Mouse (Mus musculus): ENCODE data around the gene Prr36. TPM values are rescaled to one million over a fixed set of nuclear protein-coding genes. Genes with fewer than 3 reads are reported as not detected.
A peak's percentile ranks its signal among the peaks of the same experiment; 100 is the strongest.

Gene Prr36
- polyA plus RNA-seq, 1 experiment from 2014 or later = 1.3 TPM

DNA sequence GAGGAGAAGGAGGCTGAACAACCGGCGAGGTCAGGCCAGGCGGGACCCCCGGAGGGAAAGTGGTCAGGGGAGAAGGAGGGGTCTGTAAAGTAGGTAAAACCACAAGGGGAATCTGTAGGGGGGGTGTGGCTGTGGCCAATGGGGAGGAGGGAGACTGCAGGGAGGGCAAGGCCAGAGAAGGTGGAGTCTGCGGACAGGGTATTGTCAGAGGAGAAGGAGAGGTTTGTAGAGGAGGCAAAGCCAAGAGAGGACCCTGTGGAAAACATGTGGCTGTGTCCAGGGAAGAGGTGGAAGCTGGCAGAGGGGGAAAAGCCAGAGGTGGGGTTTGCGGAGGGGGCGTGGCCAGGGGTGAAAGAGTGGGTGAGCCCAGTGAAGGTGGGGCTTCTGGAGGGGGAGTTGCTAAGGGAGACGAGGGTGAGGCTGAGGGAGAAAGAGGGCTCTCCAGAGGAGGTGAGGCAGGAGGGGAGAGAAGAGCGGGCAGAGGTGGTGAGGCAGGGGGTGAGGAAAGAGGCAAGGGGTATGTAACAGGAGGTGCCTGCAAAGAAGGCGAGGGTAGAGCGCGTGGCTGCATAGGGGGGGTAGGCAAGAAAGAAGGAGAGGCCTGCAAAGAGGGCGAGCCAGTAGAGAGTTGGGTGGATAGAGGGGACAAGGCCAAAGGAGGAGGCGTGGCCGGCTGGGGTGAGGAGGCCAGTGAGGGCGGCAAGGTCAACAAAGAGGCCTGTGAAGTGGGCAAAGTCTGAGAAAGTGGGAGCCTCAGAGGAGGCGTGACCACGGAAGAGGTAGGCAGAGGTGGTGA is 3.9 kb downstream of the Prr36 start:
- peaks cover 4% of the 10 kb centered on the region; the same call in 1 of the 2 replicates for H3K9me3 ChIP-seq
- peaks cover 37% of the 10 kb centered on the region for H3K4me1 ChIP-seq
- 2% methylated on average over 18 of the region's 18 CpGs for WGBS
- H3K9ac ChIP-seq = peak overlapping the region; percentile 63
- H3K27me3 ChIP-seq = peaks cover 64% of the 10 kb centered on the region
- peak; percentile 69 for ATAC-seq (ENCODE audit: low FRiP score, low read depth)
- H3K4me3 ChIP-seq = peak overlapping the region; percentile 51
- peaks cover 15% of the 10 kb centered on the region for H3K36me3 ChIP-seq
- peak overlapping the region; percentile 44; the same call in 1 of the 2 replicates for H3K27ac ChIP-seq
- peak overlapping the region; percentile 95 for H3K4me2 ChIP-seq (replicated peaks)

DNA sequence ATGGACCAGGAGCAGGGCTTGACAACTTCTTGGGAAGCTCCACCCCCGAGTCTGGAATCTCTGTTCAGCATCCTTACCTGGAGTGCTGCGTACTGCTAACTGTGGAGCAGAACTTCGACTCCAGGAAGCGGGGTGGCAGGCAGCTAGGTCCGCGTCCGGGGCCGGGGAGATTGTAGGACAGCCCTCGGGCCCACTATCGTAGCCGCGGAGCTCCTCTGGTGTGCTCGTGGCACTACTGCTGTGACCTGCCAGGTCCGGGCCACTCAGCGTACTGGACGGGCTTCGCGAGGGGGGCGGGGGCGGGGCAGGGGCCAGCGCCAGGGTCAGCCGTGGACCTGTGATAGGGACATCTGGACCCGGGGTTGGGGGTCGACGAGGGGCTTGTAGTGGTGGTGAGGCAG is 4.5 kb downstream of the Prr36 start:
- Histone ChIP-seq H3K27me3 (peaks cover 63% of the 10 kb centered on the region), H3K36me3 (peaks cover 15% of the 10 kb centered on the region)
- ATAC-seq (ENCODE audit: low FRiP score, low read depth) = peak; percentile 29; the same call in 1 of the 2 replicates

DNA sequence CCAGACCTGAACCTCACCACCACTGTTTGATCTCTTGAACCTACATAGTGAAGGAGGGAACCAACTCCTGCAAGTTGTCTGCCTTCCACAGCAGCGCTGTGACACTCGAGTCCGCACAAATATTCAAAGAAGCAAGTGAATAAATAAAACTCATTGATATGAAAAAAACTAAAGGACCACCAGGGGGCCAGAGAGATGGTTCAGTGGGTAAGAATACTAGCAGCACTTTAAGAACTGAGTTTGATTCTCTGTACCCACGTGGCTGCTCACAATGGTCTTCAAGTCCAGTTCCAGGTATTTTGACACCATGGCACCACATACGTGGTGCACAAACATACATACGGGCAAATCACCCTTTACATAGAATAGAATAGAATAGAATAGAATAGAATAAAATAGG is 6.2 kb downstream of the Prr36 start:
- no peak overlapping the region for H3K4me3 ChIP-seq
- no peak overlapping the region for H3K9ac ChIP-seq
- peaks cover 62% of the 10 kb centered on the region for H3K27me3 ChIP-seq
- peaks cover 23% of the 10 kb centered on the region for H3K36me3 ChIP-seq
- WGBS = 82% methylated on average over 6 of the region's 6 CpGs
- peaks cover 34% of the 10 kb centered on the region for H3K4me1 ChIP-seq
- H3K27ac ChIP-seq = no peak overlapping the region
- no peak overlapping the region for H3K4me2 ChIP-seq (replicated peaks)
- no peak for ATAC-seq (ENCODE audit: low FRiP score, low read depth)
- H3K9me3 ChIP-seq = 0 out of 2 replicates have a peak, but pooled peaks cover 4% of the 10 kb centered on the region

More for the DNA sequence above, 4.5 kb downstream of the Prr36 start:
- H3K9me3 ChIP-seq = 0 out of 2 replicates have a peak, but pooled peaks cover 4% of the 10 kb centered on the region
- peak overlapping the region; percentile 63 for H3K9ac ChIP-seq
- no peak overlapping the region for H3K27ac ChIP-seq
- peaks cover 37% of the 10 kb centered on the region for H3K4me1 ChIP-seq
- 1% methylated on average over 25 of the region's 25 CpGs for WGBS
- H3K4me3 ChIP-seq = peak overlapping the region; percentile 51
- peak overlapping the region; percentile 95 for H3K4me2 ChIP-seq (replicated peaks)

DNA sequence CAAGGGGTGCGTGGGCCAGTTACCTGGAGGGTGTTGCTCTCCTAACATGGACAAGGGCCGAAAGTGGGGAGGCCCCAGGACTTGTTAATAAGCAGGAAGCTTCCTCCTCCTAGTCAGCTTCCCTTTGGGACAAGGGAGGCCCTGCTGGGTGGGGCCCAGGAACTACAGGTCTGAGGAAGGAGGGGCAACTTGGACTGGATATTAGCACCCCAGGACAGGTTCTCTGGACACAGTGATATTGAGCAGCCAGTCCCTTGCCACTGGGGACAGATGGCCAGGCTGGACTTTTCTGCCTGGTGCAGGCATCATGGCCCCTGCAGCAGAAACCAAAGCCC is 10.3 kb downstream of the Prr36 start:
- Histone ChIP-seq H3K27me3 (peaks cover 62% of the 10 kb centered on the region), H3K9ac (no peak overlapping the region), H3K36me3 (peaks cover 53% of the 10 kb centered on the region), H3K9me3 (0 out of 2 replicates have a peak, but pooled peaks cover 4% of the 10 kb centered on the region), H3K4me2 (replicated peaks) (peak overlapping the region; percentile 45; the same call in 1 of the 2 replicates), H3K4me1 (peaks cover 19% of the 10 kb centered on the region), H3K4me3 (no peak overlapping the region), H3K27ac (no peak overlapping the region)
- peak; percentile 10; the same call in 1 of the 2 replicates for ATAC-seq (ENCODE audit: low FRiP score, low read depth)
- 48% methylated on average over 2 of the region's 2 CpGs for WGBS

DNA sequence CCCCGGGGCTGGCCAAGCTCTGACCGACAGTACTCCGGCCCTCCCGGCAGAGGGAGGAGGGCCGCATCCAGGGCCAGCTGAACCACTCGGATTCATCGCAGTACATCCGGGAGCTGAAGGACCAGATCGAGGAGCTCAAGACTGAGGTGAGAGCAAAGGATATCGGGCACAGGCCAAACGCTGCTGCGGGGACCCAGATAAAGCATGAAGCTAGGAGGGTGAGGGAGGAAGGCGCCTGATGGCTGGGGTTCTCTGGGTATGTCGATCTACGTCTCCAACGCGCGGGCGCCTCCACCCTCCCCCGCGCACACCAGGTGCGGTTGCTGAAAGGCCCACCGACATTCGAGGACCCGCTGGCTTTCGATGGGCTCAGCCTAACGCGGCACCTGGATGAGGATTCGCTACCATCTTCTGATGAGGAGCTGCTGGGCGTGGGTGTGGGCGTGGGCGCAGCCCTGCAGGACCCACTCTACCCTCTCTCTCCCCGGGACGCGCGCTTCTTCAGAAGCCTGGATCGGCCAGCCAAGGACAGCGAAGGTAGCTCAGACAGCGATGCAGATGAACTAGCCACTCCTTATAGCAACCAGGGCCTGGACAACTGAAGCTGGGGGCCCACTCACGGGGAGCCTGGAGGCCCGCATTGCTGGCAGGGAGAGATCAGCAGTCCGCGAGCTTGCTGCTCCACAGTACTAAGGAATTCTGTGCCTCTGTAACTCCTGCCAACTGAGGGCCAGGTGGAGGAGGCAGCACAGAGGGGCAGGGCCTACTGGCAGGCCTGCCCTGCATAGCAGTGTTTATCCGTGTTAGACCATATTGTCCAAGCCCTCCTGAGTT is 10.9 kb downstream of the Prr36 start:
- peak overlapping the region; percentile 45 for H3K4me2 ChIP-seq (replicated peaks)
- H3K9ac ChIP-seq = peak overlapping the region; percentile 53
- peak overlapping the region; percentile 8 for H3K4me3 ChIP-seq
- H3K27ac ChIP-seq = no peak overlapping the region
- peak; percentile 29; the same call in 1 of the 2 replicates for ATAC-seq (ENCODE audit: low FRiP score, low read depth)
- WGBS = 10% methylated on average over 43 of the region's 44 CpGs
- H3K4me1 ChIP-seq = peaks cover 19% of the 10 kb centered on the region
- H3K27me3 ChIP-seq = peaks cover 62% of the 10 kb centered on the region
- H3K36me3 ChIP-seq = peaks cover 53% of the 10 kb centered on the region
- H3K9me3 ChIP-seq = 0 out of 2 replicates have a peak, but pooled peaks cover 4% of the 10 kb centered on the region

DNA sequence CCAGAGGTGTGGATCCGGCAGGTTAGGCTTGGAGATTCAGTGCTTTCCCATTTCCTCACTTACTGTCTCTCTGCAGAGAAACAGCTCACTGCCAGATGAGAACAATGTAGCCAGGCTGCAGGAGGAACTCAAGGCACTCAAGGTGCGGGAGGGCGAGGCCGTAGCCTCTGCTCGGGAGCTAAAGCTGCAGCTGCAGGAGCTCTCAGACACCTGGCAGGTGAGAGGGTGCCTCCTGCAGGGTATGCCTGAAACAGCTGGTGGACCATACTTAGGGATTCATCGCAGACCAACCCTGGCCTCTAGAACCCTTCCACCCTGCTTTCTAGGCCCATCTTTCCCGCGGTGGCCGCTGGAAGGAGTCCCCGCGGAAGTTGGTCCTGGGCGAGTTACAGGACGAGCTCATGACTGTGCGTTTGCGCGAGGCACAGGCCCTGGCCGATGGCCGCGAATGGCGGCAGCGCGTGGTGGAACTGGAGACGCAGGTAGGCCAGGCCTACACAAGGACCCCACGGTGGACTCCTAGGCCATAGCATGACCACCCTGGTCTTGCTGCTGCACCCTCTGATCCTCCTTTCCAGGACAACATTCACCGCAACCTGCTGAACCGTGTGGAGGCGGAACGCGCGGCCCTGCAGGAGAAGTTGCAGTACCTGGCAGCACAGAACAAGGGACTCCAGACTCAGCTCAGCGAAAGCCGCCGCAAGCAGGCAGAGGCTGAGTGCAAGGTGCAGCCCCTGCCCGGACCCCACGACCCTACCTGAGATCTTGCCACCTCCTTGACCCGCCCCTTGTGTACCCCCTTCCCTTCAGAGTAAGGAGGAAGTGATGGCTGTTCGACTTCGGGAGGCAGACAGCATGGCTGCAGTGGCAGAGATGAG is 11.8 kb downstream of the Prr36 start:
- Histone ChIP-seq H3K4me1 (peaks cover 19% of the 10 kb centered on the region), H3K36me3 (peaks cover 54% of the 10 kb centered on the region), H3K27ac (no peak overlapping the region), H3K4me3 (peak overlapping the region; percentile 8), H3K4me2 (replicated peaks) (peak overlapping the region; percentile 45), H3K9ac (peak overlapping the region; percentile 9; the same call in 1 of the 2 replicates), H3K9me3 (0 out of 2 replicates have a peak, but pooled peaks cover 4% of the 10 kb centered on the region), H3K27me3 (peaks cover 59% of the 10 kb centered on the region)
- no peak for ATAC-seq (ENCODE audit: low FRiP score, low read depth)
- 15% methylated on average over 38 of the region's 38 CpGs for whole genome bisulfite sequencing

DNA sequence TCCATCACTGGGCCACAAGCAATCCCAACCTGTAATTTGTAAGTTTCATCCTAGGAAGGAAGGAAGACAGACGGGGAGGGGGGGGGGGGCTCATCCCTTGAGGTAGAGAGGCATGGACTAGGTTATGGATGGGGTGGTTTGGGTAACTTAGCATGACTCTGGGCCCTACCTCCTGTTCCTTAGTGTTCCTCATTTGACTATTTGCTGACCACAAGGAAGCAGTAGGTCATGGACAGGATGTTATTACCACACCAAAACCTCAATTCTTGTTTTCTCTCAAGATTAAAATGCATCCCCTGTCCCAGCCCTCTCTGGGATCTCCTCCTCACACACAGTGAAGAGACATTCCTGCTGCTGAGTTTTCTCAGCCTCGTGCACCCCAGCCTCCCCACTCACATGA is 15.9 kb downstream of the Prr36 start:
- no peak overlapping the region for H3K4me3 ChIP-seq
- peaks cover 10% of the 10 kb centered on the region for H3K4me1 ChIP-seq
- no peak overlapping the region for H3K9ac ChIP-seq
- no peak for ATAC-seq (ENCODE audit: low FRiP score, low read depth)
- no peaks in the 10 kb centered on the region for H3K9me3 ChIP-seq
- peaks cover 47% of the 10 kb centered on the region for H3K36me3 ChIP-seq
- H3K27ac ChIP-seq = no peak overlapping the region
- H3K27me3 ChIP-seq = peaks cover 31% of the 10 kb centered on the region
- WGBS = 58% methylated on average over 2 of the region's 2 CpGs
- H3K4me2 ChIP-seq (replicated peaks) = no peak overlapping the region

DNA sequence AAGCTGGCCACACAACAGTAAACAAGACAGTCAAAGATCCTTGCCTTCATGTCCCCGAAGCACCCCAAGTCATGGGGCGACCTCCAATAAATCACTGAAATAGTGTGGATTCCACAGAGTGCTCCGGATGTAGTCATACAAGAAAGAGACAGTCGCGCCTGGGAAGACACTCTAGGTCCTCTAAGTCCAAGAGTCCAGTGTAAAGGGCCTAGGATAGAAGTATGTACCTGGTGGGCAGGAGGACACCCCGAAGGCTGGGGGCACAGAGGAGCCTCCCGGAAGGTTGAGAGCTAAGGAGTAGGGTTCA is 23.7 kb downstream of the Prr36 start:
- Histone ChIP-seq H3K36me3 (peaks cover 34% of the 10 kb centered on the region), H3K9me3 (no peaks in the 10 kb centered on the region), H3K4me3 (no peak overlapping the region), H3K4me1 (peaks cover 7% of the 10 kb centered on the region), H3K9ac (peak overlapping the region; percentile 8; the same call in 1 of the 2 replicates), H3K4me2 (replicated peaks) (peak overlapping the region; percentile 32), H3K27me3 (no peaks in the 10 kb centered on the region), H3K27ac (no peak overlapping the region)
- WGBS = 49% methylated on average over 7 of the region's 7 CpGs
- no peak for ATAC-seq (ENCODE audit: low FRiP score, low read depth)

DNA sequence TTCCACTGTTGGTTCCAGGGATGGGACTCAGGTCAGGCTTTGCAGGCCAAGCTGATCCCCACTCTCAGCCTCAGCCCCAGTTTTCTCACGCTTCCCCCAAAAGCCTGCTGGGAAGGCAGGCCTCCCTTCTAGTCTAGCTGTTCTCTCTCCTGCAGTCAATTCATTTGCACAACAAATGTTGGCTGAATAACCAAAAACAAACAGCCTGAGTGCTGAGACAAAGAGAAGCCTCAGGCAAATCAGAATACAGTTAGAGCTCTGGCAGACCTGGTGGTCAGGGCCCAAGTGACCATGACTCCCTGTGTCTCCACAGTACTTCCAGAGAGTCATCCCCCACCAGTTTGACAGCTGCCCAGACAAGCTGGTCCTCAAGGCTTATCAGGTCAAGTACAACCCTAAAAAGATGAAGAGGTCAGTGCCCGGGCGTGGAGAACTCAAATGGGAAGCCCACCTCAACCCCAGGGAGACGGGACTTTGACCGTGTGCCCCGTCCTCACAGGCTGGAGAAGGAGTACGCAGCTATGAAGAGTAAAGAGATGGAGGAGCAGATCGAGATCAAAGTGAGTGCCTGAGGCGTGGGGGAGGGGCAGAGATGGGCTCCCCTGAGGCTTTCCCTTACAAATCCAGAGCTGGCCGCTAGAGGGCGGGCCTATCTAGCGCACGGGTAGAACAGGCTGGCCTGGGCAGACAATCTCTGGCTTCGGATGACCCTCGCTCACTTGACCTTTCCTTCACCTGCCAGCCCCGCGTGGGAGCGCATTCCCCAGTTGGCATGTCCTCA is 24.3 kb downstream of the Prr36 start:
- H3K4me2 ChIP-seq (replicated peaks) = peak overlapping the region; percentile 32
- 0 out of 2 replicates have a peak overlapping the region, but pooled peaks have one; percentile 1 for H3K4me3 ChIP-seq
- 0 out of 2 replicates have a peak overlapping the region, but pooled peaks have one; percentile 8 for H3K9ac ChIP-seq
- 11% methylated on average over 18 of the region's 18 CpGs for WGBS
- H3K27me3 ChIP-seq = no peaks in the 10 kb centered on the region
- peaks cover 40% of the 10 kb centered on the region for H3K36me3 ChIP-seq
- no peaks in the 10 kb centered on the region for H3K9me3 ChIP-seq
- ATAC-seq (ENCODE audit: low FRiP score, low read depth) = peak; percentile 77
- H3K4me1 ChIP-seq = peaks cover 7% of the 10 kb centered on the region
- H3K27ac ChIP-seq = no peak overlapping the region; the same call in 1 of the 2 replicates

DNA sequence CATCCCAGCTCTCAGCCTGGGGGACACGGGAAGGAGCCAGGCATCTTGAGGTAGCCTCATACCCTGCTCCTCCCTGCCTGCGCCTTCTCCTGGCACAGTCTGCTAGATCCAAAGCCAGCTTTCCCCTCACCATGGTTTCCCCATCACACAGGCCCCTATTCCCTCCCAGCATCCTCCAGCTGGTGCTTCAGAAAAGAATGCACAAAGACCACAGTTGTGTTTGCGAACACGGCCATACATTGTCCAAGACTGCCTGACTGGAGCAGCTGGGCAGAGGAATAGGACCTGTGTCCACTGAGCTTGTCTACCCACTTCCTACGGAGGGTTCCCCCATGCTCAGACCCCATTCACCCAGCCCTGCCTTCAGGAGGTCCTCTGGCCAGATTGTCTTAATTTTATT is 25.0 kb downstream of the Prr36 start:
- H3K9me3 ChIP-seq = no peaks in the 10 kb centered on the region
- H3K4me2 ChIP-seq (replicated peaks) = no peak overlapping the region
- H3K4me3 ChIP-seq = no peak overlapping the region
- peaks cover 42% of the 10 kb centered on the region for H3K36me3 ChIP-seq
- peaks cover 7% of the 10 kb centered on the region for H3K4me1 ChIP-seq
- H3K27ac ChIP-seq = no peak overlapping the region; the same call in 1 of the 2 replicates
- H3K27me3 ChIP-seq = no peaks in the 10 kb centered on the region
- WGBS = 56% methylated on average over 5 of the region's 5 CpGs
- ATAC-seq (ENCODE audit: low FRiP score, low read depth) = peak; percentile 15; the same call in 1 of the 2 replicates
- no peak overlapping the region for H3K9ac ChIP-seq
